Mouse (Mus musculus): ENCODE measurements around the gene Mark3. TPM values are rescaled to one million over a fixed set of nuclear protein-coding genes. Genes with fewer than 3 reads are reported as not detected.

Gene Mark3
- polyA plus RNA-seq, 1 experiment from 2014 or later, result 70.0 TPM

Other genes starting within 250 kb of the Mark3 start
- 35.0 and 41.8 TPM in 2 replicates for gene Cdc42bpb, start 196.8 kb upstream of the Mark3 start, polyA plus RNA-seq (2016; fragmentation: Nextera tagmentation; extraction: Ambion mirVana)
- 0.60 and 1.2 TPM in 2 replicates for gene Lbhd2, start 167.7 kb upstream of the Mark3 start, polyA plus RNA-seq (2016; fragmentation: Nextera tagmentation; extraction: Ambion mirVana)
- gene Exoc3l4, start 157.5 kb upstream of the Mark3 start, polyA plus RNA-seq (2016; fragmentation: Nextera tagmentation; extraction: Ambion mirVana), result 8.0 and 8.9 TPM in 2 replicates
- 6.2 and 6.3 TPM in 2 replicates for gene Tnfaip2, start 132.1 kb upstream of the Mark3 start, polyA plus RNA-seq (2016; fragmentation: Nextera tagmentation; extraction: Ambion mirVana)
- 24.4 and 28.1 TPM in 2 replicates for gene Gm266, start 88.7 kb upstream of the Mark3 start, polyA plus RNA-seq (2016; fragmentation: Nextera tagmentation; extraction: Ambion mirVana)
- 602 and 657 TPM in 2 replicates for gene Eif5, start 36.5 kb upstream of the Mark3 start, polyA plus RNA-seq (2016; fragmentation: Nextera tagmentation; extraction: Ambion mirVana)
- 339 and 355 TPM in 2 replicates for gene Ckb, start 97.8 kb downstream of the Mark3 start, polyA plus RNA-seq (2016; fragmentation: Nextera tagmentation; extraction: Ambion mirVana)
- gene Trmt61a, start 103.6 kb downstream of the Mark3 start, polyA plus RNA-seq (2016; fragmentation: Nextera tagmentation; extraction: Ambion mirVana), result 13.3 and 15.1 TPM in 2 replicates
- gene Bag5, start 138.7 kb downstream of the Mark3 start, polyA plus RNA-seq (2016; fragmentation: Nextera tagmentation; extraction: Ambion mirVana), result 59.7 and 61.3 TPM in 2 replicates
- 53.0 and 59.7 TPM in 2 replicates for gene Apopt1, start 138.7 kb downstream of the Mark3 start, polyA plus RNA-seq (2016; fragmentation: Nextera tagmentation; extraction: Ambion mirVana)
- 149 and 157 TPM in 2 replicates for gene Klc1, start 184.3 kb downstream of the Mark3 start, polyA plus RNA-seq (2016; fragmentation: Nextera tagmentation; extraction: Ambion mirVana)
- 10.8 and 11.2 TPM in 2 replicates for gene Xrcc3, start 239.3 kb downstream of the Mark3 start, polyA plus RNA-seq (2016; fragmentation: Nextera tagmentation; extraction: Ambion mirVana)
- gene Zfyve21, start 239.6 kb downstream of the Mark3 start, polyA plus RNA-seq (2016; fragmentation: Nextera tagmentation; extraction: Ambion mirVana), result 88.9 and 90.9 TPM in 2 replicates